Mouse (Mus musculus): Measurements from ENCODE around the gene Ppm1k. TPM values are rescaled to one million over a fixed set of nuclear protein-coding genes. Genes with fewer than 3 reads are reported as not detected.

Gene Ppm1k
- polyA plus RNA-seq, 1 experiment from 2014 or later, result 0.81 TPM

DNA sequence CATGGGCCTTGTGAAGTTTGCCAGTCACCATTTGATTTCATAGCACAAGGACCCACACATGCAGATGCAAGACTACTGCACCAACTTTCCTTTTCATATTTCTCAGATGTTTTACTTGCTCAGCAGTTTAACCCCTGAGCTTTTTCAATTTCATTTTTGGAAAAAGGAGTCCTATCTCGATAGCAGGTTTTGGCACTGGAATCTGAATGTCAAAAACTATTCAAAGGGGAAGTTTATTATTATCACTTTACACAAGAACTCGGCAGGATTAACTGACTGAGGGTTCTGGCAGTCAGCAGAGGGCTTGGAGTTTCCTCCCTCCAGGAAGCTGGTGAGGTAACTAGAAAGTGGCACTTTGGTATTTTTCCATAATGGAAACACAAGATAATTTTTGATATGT, 1.9 kb downstream of the Ppm1k start:
- no peak for TF ChIP-seq CTCF (IDR thresholded peaks at IDR 0.05; ENCODE audit: low read depth)
- Histone ChIP-seq H3K4me3 (ENCODE audit: low read depth, low read length) (no peak overlapping the region), H3K4me2 (replicated peaks; ENCODE audit: low read depth) (peak overlapping the region; percentile 85; the same call in 1 of the 2 replicates), H3K4me1 (replicated peaks; ENCODE audit: control insufficient read depth, insufficient read depth, low read length) (no peaks in the 10 kb centered on the region), H3K9me3 (ENCODE audit: control insufficient read depth) (no peaks in the 10 kb centered on the region), H3K9ac (ENCODE audit: low read depth, low read length) (no peak overlapping the region), H3K27ac (ENCODE audit: low read depth, low read length) (no peak overlapping the region), H3K36me3 (ENCODE audit: control insufficient read depth, insufficient read depth) (no peaks in the 10 kb centered on the region), H3K27me3 (replicated peaks; ENCODE audit: control insufficient read depth, insufficient read depth, low read length) (no peaks in the 10 kb centered on the region)
- 44% methylated on average over 2 of the region's 2 CpGs for WGBS
- ATAC-seq, result no peak

DNA sequence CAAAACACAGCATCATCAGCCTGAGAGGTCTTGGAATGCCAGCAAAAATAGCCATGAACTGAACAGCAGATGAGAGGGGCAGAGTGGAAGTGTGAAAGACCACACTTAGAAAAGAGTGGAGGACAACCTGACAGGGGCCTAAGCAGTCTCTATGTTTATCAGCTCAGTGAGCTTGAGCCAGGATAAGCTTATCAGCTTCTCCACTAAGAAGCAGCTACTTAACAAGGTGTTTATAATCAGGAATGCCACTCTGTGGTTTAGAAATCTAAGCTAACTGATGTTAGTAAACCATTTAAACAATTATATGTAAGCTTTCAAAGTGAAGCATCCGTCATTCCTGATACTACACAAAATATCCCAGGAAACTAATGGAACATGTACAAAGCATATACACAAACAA, 3.2 kb downstream of the Ppm1k start:
- no peaks in the 10 kb centered on the region for H3K27me3 ChIP-seq (replicated peaks; ENCODE audit: control insufficient read depth, insufficient read depth, low read length)
- WGBS, result 68% methylated on average over 1 of the region's 1 CpGs
- ATAC-seq, result no peak
- H3K4me3 ChIP-seq (ENCODE audit: low read depth, low read length), result no peak overlapping the region
- no peaks in the 10 kb centered on the region for H3K36me3 ChIP-seq (ENCODE audit: control insufficient read depth, insufficient read depth)
- no peak overlapping the region for H3K4me2 ChIP-seq (replicated peaks; ENCODE audit: low read depth)
- H3K4me1 ChIP-seq (replicated peaks; ENCODE audit: control insufficient read depth, insufficient read depth, low read length), result no peaks in the 10 kb centered on the region
- no peak overlapping the region for H3K27ac ChIP-seq (ENCODE audit: low read depth, low read length)
- H3K9ac ChIP-seq (ENCODE audit: low read depth, low read length), result no peak overlapping the region
- TF ChIP-seq CTCF (IDR thresholded peaks at IDR 0.05; ENCODE audit: low read depth), result no peak
- no peaks in the 10 kb centered on the region for H3K9me3 ChIP-seq (ENCODE audit: control insufficient read depth)

DNA sequence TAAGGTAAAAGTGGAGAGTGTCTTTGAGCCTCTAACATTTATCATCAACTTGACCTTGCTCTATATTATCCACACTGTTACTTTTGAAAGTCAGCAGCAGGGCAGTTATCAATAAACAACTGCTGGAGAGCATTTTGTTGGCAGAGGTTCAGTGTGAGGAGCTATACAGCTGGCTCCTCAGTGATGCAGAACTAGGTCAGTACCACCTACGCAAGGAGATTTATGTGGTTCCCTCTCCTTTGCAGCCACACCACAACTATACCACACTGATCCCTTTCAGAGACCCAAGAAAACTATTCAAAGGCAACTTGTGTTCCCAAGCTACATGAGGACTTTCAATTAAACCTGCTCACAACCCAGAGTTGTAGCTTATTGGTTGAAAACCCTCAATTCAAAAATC, 3.8 kb downstream of the Ppm1k start:
- Histone ChIP-seq H3K4me3 (ENCODE audit: low read depth, low read length) (no peak overlapping the region), H3K9ac (ENCODE audit: low read depth, low read length) (no peak overlapping the region), H3K36me3 (ENCODE audit: control insufficient read depth, insufficient read depth) (no peaks in the 10 kb centered on the region), H3K27me3 (replicated peaks; ENCODE audit: control insufficient read depth, insufficient read depth, low read length) (no peaks in the 10 kb centered on the region), H3K4me1 (replicated peaks; ENCODE audit: control insufficient read depth, insufficient read depth, low read length) (no peaks in the 10 kb centered on the region), H3K4me2 (replicated peaks; ENCODE audit: low read depth) (no peak overlapping the region), H3K27ac (ENCODE audit: low read depth, low read length) (no peak overlapping the region), H3K9me3 (ENCODE audit: control insufficient read depth) (no peaks in the 10 kb centered on the region)
- TF ChIP-seq CTCF (IDR thresholded peaks at IDR 0.05; ENCODE audit: low read depth), result no peak
- 87% methylated on average over 1 of the region's 1 CpGs for WGBS
- no peak for ATAC-seq

GRCm38 (mm10) chr6:57531011-57531410, 4.3 kb downstream of the Ppm1k start:
- no peak for ATAC-seq
- Histone ChIP-seq H3K9ac (ENCODE audit: low read depth, low read length) (no peak overlapping the region), H3K4me2 (replicated peaks; ENCODE audit: low read depth) (no peak overlapping the region), H3K36me3 (ENCODE audit: control insufficient read depth, insufficient read depth) (no peaks in the 10 kb centered on the region), H3K9me3 (ENCODE audit: control insufficient read depth) (no peaks in the 10 kb centered on the region), H3K27me3 (replicated peaks; ENCODE audit: control insufficient read depth, insufficient read depth, low read length) (no peaks in the 10 kb centered on the region), H3K27ac (ENCODE audit: low read depth, low read length) (no peak overlapping the region), H3K4me1 (replicated peaks; ENCODE audit: control insufficient read depth, insufficient read depth, low read length) (no peaks in the 10 kb centered on the region), H3K4me3 (ENCODE audit: low read depth, low read length) (no peak overlapping the region)
- 0 out of 2 replicates have a peak, but pooled peaks have one; percentile 11 for TF ChIP-seq CTCF (IDR thresholded peaks at IDR 0.05; ENCODE audit: low read depth)
- WGBS, result 62% methylated on average over 4 of the region's 4 CpGs

DNA sequence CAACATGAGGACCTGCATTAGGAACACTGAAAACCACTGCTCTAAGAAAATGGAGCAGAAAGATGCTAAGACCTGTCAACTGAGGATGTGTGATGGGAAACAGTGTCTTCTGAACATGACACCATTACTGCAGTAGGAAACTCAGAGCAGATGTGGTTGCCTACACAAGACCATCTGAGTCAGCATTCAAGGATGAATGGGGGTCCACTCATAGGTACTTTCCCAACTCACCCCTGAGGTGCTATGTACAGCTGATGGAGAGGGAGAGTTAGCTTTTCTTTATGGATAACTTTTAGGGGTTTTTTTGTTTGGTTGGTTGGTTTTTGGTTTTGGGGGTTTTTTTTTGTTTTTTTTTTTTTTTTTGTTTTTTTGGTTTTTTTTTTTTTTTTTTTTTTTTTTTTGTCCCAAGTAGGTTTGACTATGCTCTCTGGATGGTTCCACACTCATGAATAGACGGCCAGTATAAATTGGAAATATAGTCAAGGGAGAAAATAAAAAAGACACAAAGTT, 5.9 kb downstream of the Ppm1k start:
- Histone ChIP-seq H3K27me3 (replicated peaks; ENCODE audit: control insufficient read depth, insufficient read depth, low read length) (no peaks in the 10 kb centered on the region), H3K27ac (ENCODE audit: low read depth, low read length) (no peak overlapping the region), H3K9me3 (ENCODE audit: control insufficient read depth) (no peaks in the 10 kb centered on the region), H3K4me3 (ENCODE audit: low read depth, low read length) (no peak overlapping the region), H3K4me2 (replicated peaks; ENCODE audit: low read depth) (no peak overlapping the region), H3K4me1 (replicated peaks; ENCODE audit: control insufficient read depth, insufficient read depth, low read length) (no peaks in the 10 kb centered on the region), H3K36me3 (ENCODE audit: control insufficient read depth, insufficient read depth) (no peaks in the 10 kb centered on the region), H3K9ac (ENCODE audit: low read depth, low read length) (no peak overlapping the region)
- WGBS, result 97% methylated on average over 1 of the region's 1 CpGs
- no peak for ATAC-seq
- no peak for TF ChIP-seq CTCF (IDR thresholded peaks at IDR 0.05; ENCODE audit: low read depth)

GRCm38 (mm10) chr6:57526933-57527332, 8.3 kb downstream of the Ppm1k start:
- Histone ChIP-seq H3K36me3 (ENCODE audit: control insufficient read depth, insufficient read depth) (peaks cover 10% of the 10 kb centered on the region; the same call in 1 of the 2 replicates), H3K4me3 (ENCODE audit: low read depth, low read length) (no peak overlapping the region), H3K9ac (ENCODE audit: low read depth, low read length) (no peak overlapping the region), H3K4me1 (replicated peaks; ENCODE audit: control insufficient read depth, insufficient read depth, low read length) (no peaks in the 10 kb centered on the region), H3K4me2 (replicated peaks; ENCODE audit: low read depth) (no peak overlapping the region), H3K27ac (ENCODE audit: low read depth, low read length) (no peak overlapping the region), H3K27me3 (replicated peaks; ENCODE audit: control insufficient read depth, insufficient read depth, low read length) (no peaks in the 10 kb centered on the region), H3K9me3 (ENCODE audit: control insufficient read depth) (no peaks in the 10 kb centered on the region)
- no peak for ATAC-seq
- no peak for TF ChIP-seq CTCF (IDR thresholded peaks at IDR 0.05; ENCODE audit: low read depth)
- 84% methylated on average over 2 of the region's 2 CpGs for WGBS

GRCm38 (mm10) chr6:57524742-57525141, 10.5 kb downstream of the Ppm1k start:
- Histone ChIP-seq H3K4me2 (replicated peaks; ENCODE audit: low read depth) (no peak overlapping the region), H3K4me1 (replicated peaks; ENCODE audit: control insufficient read depth, insufficient read depth, low read length) (no peaks in the 10 kb centered on the region), H3K4me3 (ENCODE audit: low read depth, low read length) (no peak overlapping the region), H3K9ac (ENCODE audit: low read depth, low read length) (no peak overlapping the region), H3K36me3 (ENCODE audit: control insufficient read depth, insufficient read depth) (peaks cover 10% of the 10 kb centered on the region; the same call in 1 of the 2 replicates), H3K27ac (ENCODE audit: low read depth, low read length) (no peak overlapping the region), H3K27me3 (replicated peaks; ENCODE audit: control insufficient read depth, insufficient read depth, low read length) (no peaks in the 10 kb centered on the region), H3K9me3 (ENCODE audit: control insufficient read depth) (no peaks in the 10 kb centered on the region)
- WGBS, result 91% methylated on average over 10 of the region's 10 CpGs
- no peak for TF ChIP-seq CTCF (IDR thresholded peaks at IDR 0.05; ENCODE audit: low read depth)
- ATAC-seq, result no peak
